Mouse (Mus musculus): ENCODE measurements around the gene Abl1.
A peak's percentile ranks its signal among the peaks of the same experiment; 100 is the strongest.

The Abl1 gene

GRCm38 (mm10) chr2:31689045-31689444 lies 869 bp downstream of the Abl1 start:
- peak; percentile 30 for DNase-seq

DNA sequence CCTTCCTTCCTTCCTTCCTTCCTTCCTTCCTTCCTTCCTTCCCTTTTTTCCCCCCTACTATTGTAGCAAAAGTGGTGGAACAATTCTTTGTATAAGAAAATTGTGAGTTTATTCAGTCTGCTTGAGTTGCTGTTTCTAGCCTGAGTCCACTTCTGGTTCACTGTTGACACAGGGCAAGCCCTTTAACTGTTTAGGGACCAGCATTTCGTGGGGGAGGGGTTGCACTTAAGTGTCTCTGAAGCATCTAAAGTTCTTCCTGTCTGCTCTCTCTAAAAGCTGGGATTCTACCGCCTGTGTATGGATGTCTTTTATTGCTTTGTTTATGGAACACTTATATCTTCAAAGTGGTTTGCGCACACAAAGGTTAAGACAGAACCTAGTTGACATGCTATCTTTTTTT lies 1.9 kb downstream of the Abl1 start:
- DNase-seq = no peak

GRCm38 (mm10) chr2:31698209-31698608 lies 10.0 kb downstream of the Abl1 start:
- DNase-seq = no peak

DNA sequence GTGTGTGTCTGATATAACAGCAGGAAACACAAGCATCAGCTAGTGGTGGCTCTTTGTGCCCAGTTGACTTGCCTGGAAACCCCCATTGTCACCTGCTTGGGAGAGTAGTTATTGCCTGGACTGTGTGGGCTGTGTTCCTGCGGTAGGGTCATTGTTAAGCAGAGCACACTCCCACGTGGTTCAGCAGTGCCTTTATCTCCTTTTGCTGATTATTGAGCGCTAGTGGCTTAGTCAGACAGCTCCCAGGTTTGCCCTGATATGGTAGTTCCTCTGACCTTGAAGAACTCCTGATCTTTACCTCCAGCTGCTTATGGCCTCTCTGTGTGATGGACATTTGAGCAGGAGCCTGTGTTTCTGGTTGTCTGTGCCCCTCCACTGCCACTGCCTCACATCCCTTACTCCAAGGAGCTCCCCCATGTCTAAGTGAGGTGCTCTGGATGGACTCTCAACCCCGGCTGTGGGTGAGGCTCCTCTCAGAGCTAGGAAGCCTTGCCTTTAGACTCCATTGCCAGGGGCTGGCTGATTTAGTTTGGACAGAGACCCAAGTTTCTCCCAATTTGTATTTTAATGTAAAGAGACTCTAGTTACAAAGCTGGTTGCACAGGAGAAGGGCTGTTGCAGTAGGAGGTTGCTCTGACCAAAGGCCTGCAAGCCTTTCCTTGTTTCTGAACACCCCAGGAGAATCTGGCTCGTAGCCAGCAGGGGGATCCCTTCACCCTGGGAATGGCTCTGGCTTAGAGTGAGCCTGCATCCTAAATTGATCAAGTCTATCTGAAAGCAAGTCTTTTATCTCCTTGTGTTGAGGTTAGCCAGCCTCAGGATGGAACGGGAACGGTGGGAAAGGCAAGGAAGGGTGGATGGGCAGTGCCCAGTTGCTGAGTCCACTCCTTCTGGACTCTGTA lies 12.6 kb downstream of the Abl1 start:
- DNase-seq = peak; percentile 30

GRCm38 (mm10) chr2:31703226-31703625 lies 15.1 kb downstream of the Abl1 start:
- DNase-seq = no peak

GRCm38 (mm10) chr2:31705914-31706313 lies 17.7 kb downstream of the Abl1 start:
- DNase-seq = no peak

GRCm38 (mm10) chr2:31706531-31706930 lies 18.4 kb downstream of the Abl1 start:
- no peak for DNase-seq

GRCm38 (mm10) chr2:31712716-31713115 lies 24.5 kb downstream of the Abl1 start:
- DNase-seq = no peak

GRCm38 (mm10) chr2:31713813-31714212 lies 25.6 kb downstream of the Abl1 start:
- DNase-seq = no peak

- no peak for DNase-seq
These were observed 26.6 kb downstream of the Abl1 start for GRCm38 (mm10) chr2:31714780-31715179.

DNA sequence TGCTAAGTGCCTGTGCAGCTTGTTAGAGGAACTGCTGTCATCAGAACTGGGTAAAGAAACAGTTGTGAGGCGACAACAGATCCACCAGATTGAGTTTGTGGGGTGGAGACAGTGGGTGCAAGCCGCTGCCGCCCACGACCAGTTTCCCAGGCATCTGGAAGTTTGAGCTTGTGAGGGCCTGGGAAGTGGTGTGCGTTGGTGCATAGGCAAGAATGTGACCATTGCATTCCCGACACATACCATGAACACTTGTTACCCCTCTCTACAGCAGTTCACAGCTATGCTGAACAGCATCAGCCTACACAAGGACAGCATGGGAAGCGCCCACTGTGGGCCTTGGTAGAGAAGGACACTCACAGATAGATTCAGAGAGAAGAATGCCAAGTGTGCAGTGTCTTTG lies 27.8 kb downstream of the Abl1 start:
- no peak for DNase-seq

GRCm38 (mm10) chr2:31719202-31719880 lies 31.2 kb downstream of the Abl1 start:
- DNase-seq = peak; percentile 34

DNA sequence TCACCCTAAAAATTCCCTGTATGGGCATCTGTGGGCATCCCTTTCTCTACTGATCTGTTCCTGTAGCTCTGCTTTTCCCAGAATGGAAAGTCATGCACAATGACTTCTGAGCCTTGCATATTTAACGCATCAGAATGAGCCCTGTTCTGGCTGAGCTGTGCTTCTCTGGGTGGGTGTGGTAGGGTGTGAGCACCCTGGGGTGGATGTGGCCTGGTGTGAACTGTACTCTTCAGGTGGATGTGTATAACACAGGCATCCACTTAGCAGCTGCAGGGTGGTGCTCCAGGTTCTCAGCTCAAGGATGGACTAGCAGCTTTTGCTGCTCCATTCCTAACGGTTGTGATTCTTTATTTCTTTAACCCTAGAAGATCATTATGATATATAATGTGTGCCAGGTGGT lies 31.8 kb downstream of the Abl1 start:
- no peak for DNase-seq

DNA sequence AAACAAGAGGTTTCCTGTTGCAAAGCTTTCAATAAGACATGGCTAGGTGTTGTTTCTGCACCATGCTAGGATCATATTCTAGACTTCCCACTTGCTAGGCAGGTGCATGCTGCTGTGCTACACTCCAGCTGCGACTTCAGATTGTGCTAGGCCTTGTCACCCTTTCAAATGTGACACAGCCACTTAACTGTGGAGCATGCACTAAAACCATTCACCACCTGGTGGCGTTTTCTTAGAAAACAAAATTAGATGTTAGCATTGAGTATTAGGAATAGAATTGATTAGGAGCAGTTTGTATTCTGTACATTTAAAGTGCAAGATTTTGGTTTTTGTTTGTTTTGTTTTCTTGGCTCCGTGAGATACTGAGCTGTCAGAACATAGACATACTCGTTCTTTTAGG lies 32.6 kb downstream of the Abl1 start:
- no peak for DNase-seq

- peak; percentile 52 for DNase-seq
These were observed 36.7 kb downstream of the Abl1 start for GRCm38 (mm10) chr2:31724730-31725490.

GRCm38 (mm10) chr2:31727576-31728277 lies 39.6 kb downstream of the Abl1 start:
- DNase-seq = no peak

GRCm38 (mm10) chr2:31730640-31731039 lies 42.5 kb downstream of the Abl1 start:
- DNase-seq = no peak

- no peak for DNase-seq
These were observed 44.3 kb downstream of the Abl1 start for GRCm38 (mm10) chr2:31732497-31732896.

- no peak for DNase-seq
These were observed 45.4 kb downstream of the Abl1 start for GRCm38 (mm10) chr2:31733558-31733957.

GRCm38 (mm10) chr2:31739041-31739440 lies 50.9 kb downstream of the Abl1 start:
- DNase-seq = no peak

- DNase-seq = no peak
These were observed 53.6 kb downstream of the Abl1 start for GRCm38 (mm10) chr2:31741728-31742127.

GRCm38 (mm10) chr2:31742134-31742533 lies 54.0 kb downstream of the Abl1 start:
- DNase-seq = no peak

GRCm38 (mm10) chr2:31745741-31746243 lies 57.6 kb downstream of the Abl1 start:
- no peak for DNase-seq
